Mouse (Mus musculus) lung, postnatal 0 days (tissue): ENCODE data around the gene Hspa1l.

ENCODE experiments used
- CTCF ChIP-seq: IDR thresholded peaks from 2 replicates; pipeline ENCODE4 v1.5.1; 2016; ENCODE audit warnings: antibody characterized with exemption, mild to moderate bottlenecking
- EP300 ChIP-seq: IDR thresholded peaks from 2 replicates; pipeline ENCODE4 v1.6.1; 2016; ENCODE audit warnings: antibody characterized with exemption, mild to moderate bottlenecking, control low read depth

DNA sequence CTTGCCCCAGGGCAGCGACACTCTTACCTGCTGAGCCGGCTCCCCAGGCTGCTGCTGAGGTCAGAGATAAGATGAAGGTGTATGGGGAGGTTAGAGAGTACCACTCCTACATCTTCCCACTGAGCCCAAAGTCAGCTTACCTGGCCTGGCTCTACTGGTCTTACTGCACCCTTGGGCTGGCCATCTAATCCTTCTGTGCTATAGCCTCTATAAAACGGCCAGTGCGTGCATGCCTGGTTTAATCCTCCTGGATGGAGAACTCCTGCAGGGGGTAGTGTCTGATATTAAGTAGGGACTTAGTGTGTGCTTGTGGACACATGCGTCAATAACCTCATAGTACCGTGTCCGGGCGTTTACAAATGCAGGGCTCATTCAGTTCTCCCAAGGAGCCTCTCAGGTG lies 48.0 kb downstream of the Hspa1l start:
- no peak for TF ChIP-seq CTCF
- TF ChIP-seq EP300, result no peak
